Mouse (Mus musculus): ENCODE measurements at regions not wholly inside any gene's neighbourhood (a gene's known extent, or its start where the extent isn't known, plus 50 kb on each side); places are given as distances from the start of the nearest gene placed in this dataset.
A peak's percentile ranks its signal among the peaks of the same experiment; 100 is the strongest.
"Not testable (repeated sequence)": the region's sequence is repeated elsewhere in the genome, so short reads cannot be mapped to it uniquely, and the experiment has no call there.

DNA sequence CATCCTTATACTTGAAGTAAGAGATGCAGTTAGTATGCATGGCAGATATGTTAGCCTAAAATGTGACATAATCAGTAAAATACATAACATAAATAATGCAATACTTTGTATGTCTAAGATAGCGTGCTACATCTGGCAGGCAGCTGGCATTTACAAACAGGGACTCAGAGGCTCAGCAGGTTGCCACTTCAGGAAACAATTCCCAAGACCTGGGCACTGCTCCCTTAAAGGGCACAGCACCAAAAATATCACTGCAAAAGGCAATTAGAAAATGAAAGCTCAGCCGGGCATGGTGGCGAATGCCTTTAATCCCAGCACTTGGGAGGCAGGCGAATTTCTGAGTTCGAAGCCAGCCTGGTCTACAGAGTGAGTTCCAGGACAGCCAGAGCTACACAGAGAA is 544.0 kb downstream of the Zfp704 start:
- WGBS: 74% methylated on average over 5 of the region's 5 CpGs
- H3K36me3 ChIP-seq (ENCODE audit: control insufficient read depth, insufficient read depth, low read length): no peaks in the 10 kb centered on the region
- DNase-seq (ENCODE audit: low spot score) (no peak), ATAC-seq (ENCODE audit: low FRiP score) (no peak)
- H3K27me3 ChIP-seq (ENCODE audit: control insufficient read depth, insufficient read depth, low read length): no peaks in the 10 kb centered on the region
- H3K27ac ChIP-seq (ENCODE audit: low read depth, low read length): no peak overlapping the region
- no peak overlapping the region for H3K4me2 ChIP-seq (replicated peaks; ENCODE audit: low read depth, low read length)
- H3K9me3 ChIP-seq (ENCODE audit: control insufficient read depth, low read length): no peaks in the 10 kb centered on the region
- no peaks in the 10 kb centered on the region for H3K4me1 ChIP-seq (replicated peaks; ENCODE audit: control insufficient read depth, insufficient read depth, low read length)
- no peak overlapping the region for H3K9ac ChIP-seq (ENCODE audit: low read depth, low read length)
- H3K4me3 ChIP-seq (ENCODE audit: low read depth, low read length): no peak overlapping the region

GRCm38 (mm10) chr3:9064266-9065031 is 545.4 kb downstream of the Zfp704 start:
- Histone ChIP-seq H3K4me3 (ENCODE audit: low read depth, low read length) (no peak overlapping the region), H3K4me2 (replicated peaks; ENCODE audit: low read depth, low read length) (no peak overlapping the region), H3K9me3 (ENCODE audit: control insufficient read depth, low read length) (no peaks in the 10 kb centered on the region), H3K9ac (ENCODE audit: low read depth, low read length) (no peak overlapping the region), H3K4me1 (replicated peaks; ENCODE audit: control insufficient read depth, insufficient read depth, low read length) (no peaks in the 10 kb centered on the region), H3K27me3 (ENCODE audit: control insufficient read depth, insufficient read depth, low read length) (no peaks in the 10 kb centered on the region), H3K36me3 (ENCODE audit: control insufficient read depth, insufficient read depth, low read length) (no peaks in the 10 kb centered on the region), H3K27ac (ENCODE audit: low read depth, low read length) (no peak overlapping the region)
- ATAC-seq (ENCODE audit: low FRiP score) (no peak; the same call in 1 of the 2 replicates), DNase-seq (ENCODE audit: low spot score) (peak; percentile 69)
- WGBS: 46% methylated on average over 15 of the region's 15 CpGs

- no peak for ATAC-seq (ENCODE audit: low FRiP score)
- Histone ChIP-seq H3K27me3 (ENCODE audit: control insufficient read depth, insufficient read depth, low read length) (no peaks in the 10 kb centered on the region), H3K4me1 (replicated peaks; ENCODE audit: control insufficient read depth, insufficient read depth, low read length) (no peaks in the 10 kb centered on the region), H3K4me2 (replicated peaks; ENCODE audit: low read depth, low read length) (no peak overlapping the region), H3K9ac (ENCODE audit: low read depth, low read length) (no peak overlapping the region), H3K9me3 (ENCODE audit: control insufficient read depth, low read length) (no peaks in the 10 kb centered on the region), H3K36me3 (ENCODE audit: control insufficient read depth, insufficient read depth, low read length) (no peaks in the 10 kb centered on the region), H3K27ac (ENCODE audit: low read depth, low read length) (no peak overlapping the region), H3K4me3 (ENCODE audit: low read depth, low read length) (no peak overlapping the region)
- no peak for DNase-seq (ENCODE audit: low spot score)
- 81% methylated on average over 5 of the region's 5 CpGs for WGBS
Measured at GRCm38 (mm10) chr3:9063662-9064061, 546.2 kb downstream of the Zfp704 start.

- no peak overlapping the region for H3K27ac ChIP-seq (ENCODE audit: low read depth, low read length)
- no peak for ATAC-seq (ENCODE audit: low FRiP score)
- WGBS: 83% methylated on average over 2 of the region's 2 CpGs
Measured at GRCm38 (mm10) chr3:9061396-9061795, 548.5 kb downstream of the Zfp704 start.

DNA sequence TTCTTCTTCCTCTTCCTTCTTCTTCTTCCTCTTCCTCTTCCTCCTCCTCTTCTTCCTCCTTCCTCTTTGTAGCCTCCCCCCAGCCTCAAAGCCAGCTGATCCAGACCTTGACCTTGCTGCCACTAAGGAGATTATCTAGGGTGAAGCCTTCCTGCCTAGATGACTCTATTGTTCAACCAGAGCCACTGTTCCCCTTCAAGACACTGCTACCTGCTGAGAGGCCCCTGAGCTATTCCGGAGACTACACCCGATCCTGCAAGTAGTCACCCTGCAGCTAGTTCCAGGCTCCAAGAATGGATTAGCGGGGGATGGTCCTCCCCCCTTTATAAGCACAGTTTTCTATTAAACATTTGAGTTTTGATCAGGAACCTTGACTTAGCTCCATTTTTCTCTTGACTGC is 552.2 kb downstream of the Zfp704 start:
- H3K27ac ChIP-seq (ENCODE audit: low read depth, low read length); ATAC-seq (ENCODE audit: low FRiP score); DNase-seq (ENCODE audit: low spot score); H3K27me3 ChIP-seq (ENCODE audit: control insufficient read depth, insufficient read depth, low read length); H3K36me3 ChIP-seq (ENCODE audit: control insufficient read depth, insufficient read depth, low read length); H3K9ac ChIP-seq (ENCODE audit: low read depth, low read length); H3K4me1 ChIP-seq (replicated peaks; ENCODE audit: control insufficient read depth, insufficient read depth, low read length); H3K9me3 ChIP-seq (ENCODE audit: control insufficient read depth, low read length); H3K4me2 ChIP-seq (replicated peaks; ENCODE audit: low read depth, low read length); H3K4me3 ChIP-seq (ENCODE audit: low read depth, low read length): not testable (repeated sequence)
- WGBS: 66% methylated on average over 3 of the region's 3 CpGs

More at GRCm38 (mm10) chr3:9061396-9061795, 548.5 kb downstream of the Zfp704 start:
- no peaks in the 10 kb centered on the region for H3K4me1 ChIP-seq (replicated peaks; ENCODE audit: control insufficient read depth, insufficient read depth, low read length)
- no peak for DNase-seq (ENCODE audit: low spot score)
- no peak overlapping the region for H3K4me2 ChIP-seq (replicated peaks; ENCODE audit: low read depth, low read length)
- H3K4me3 ChIP-seq (ENCODE audit: low read depth, low read length): no peak overlapping the region
- H3K36me3 ChIP-seq (ENCODE audit: control insufficient read depth, insufficient read depth, low read length): no peaks in the 10 kb centered on the region
- H3K9me3 ChIP-seq (ENCODE audit: control insufficient read depth, low read length): no peaks in the 10 kb centered on the region
- H3K27me3 ChIP-seq (ENCODE audit: control insufficient read depth, insufficient read depth, low read length): no peaks in the 10 kb centered on the region
- H3K9ac ChIP-seq (ENCODE audit: low read depth, low read length): no peak overlapping the region

DNA sequence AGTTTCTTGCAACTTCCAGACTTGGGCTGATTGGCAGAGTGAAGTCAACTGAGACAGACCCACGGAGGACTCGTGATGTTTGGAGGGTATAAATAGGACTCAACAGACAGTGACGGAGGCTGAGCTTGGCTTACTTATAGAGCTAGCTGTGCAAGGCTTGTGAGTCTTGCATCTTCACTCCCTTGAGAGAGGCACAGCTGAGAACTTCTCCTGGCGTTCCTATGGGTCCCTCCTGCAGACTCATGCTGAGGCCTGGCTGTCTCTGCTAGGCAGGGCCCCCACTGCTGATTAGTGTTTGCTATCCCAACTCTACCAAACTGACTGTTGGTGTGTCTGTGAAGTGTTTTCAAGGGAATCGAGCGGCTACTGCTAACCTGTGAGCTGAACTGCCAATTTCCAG is 553.0 kb downstream of the Zfp704 start:
- Histone ChIP-seq H3K27me3 (ENCODE audit: control insufficient read depth, insufficient read depth, low read length) (no peaks in the 10 kb centered on the region), H3K9ac (ENCODE audit: low read depth, low read length) (no peak overlapping the region), H3K4me3 (ENCODE audit: low read depth, low read length) (no peak overlapping the region), H3K27ac (ENCODE audit: low read depth, low read length) (no peak overlapping the region), H3K36me3 (ENCODE audit: control insufficient read depth, insufficient read depth, low read length) (no peaks in the 10 kb centered on the region), H3K9me3 (ENCODE audit: control insufficient read depth, low read length) (no peaks in the 10 kb centered on the region), H3K4me2 (replicated peaks; ENCODE audit: low read depth, low read length) (no peak overlapping the region), H3K4me1 (replicated peaks; ENCODE audit: control insufficient read depth, insufficient read depth, low read length) (no peaks in the 10 kb centered on the region)
- no peak for DNase-seq (ENCODE audit: low spot score)
- 88% methylated on average over 6 of the region's 6 CpGs for WGBS
- no peak for ATAC-seq (ENCODE audit: low FRiP score)

DNA sequence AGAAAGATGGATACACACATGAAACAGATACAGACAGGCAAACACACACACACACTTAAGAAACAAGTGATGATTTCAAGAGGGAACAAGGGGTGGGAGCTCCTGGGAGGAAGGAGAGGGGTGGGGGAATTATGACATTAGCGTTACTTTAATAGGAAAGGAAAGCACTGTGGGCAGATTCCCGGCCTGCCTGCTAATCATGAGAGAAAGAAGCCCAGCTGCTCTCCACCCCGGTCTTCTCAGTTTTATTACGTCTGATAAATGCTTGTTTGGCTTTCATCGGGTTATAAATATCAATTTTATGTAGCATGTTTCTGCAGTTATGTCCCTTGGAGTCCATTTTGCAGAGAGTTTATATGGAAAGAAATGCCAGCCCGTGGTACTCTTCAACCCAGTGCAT is 554.1 kb downstream of the Zfp704 start:
- 81% methylated on average over 6 of the region's 6 CpGs for WGBS
- Histone ChIP-seq H3K36me3 (ENCODE audit: control insufficient read depth, insufficient read depth, low read length) (no peaks in the 10 kb centered on the region), H3K9me3 (ENCODE audit: control insufficient read depth, low read length) (no peaks in the 10 kb centered on the region), H3K4me2 (replicated peaks; ENCODE audit: low read depth, low read length) (no peak overlapping the region), H3K9ac (ENCODE audit: low read depth, low read length) (no peak overlapping the region), H3K27ac (ENCODE audit: low read depth, low read length) (no peak overlapping the region), H3K4me1 (replicated peaks; ENCODE audit: control insufficient read depth, insufficient read depth, low read length) (no peaks in the 10 kb centered on the region), H3K4me3 (ENCODE audit: low read depth, low read length) (no peak overlapping the region), H3K27me3 (ENCODE audit: control insufficient read depth, insufficient read depth, low read length) (no peaks in the 10 kb centered on the region)
- DNase-seq (ENCODE audit: low spot score) (no peak), ATAC-seq (ENCODE audit: low FRiP score) (no peak)

Data from hindbrain, embryonic 11.5 days (tissue).